Mouse (Mus musculus) left cerebral cortex, adult 9 months (tissue): ENCODE measurements around the gene Wnk2.

Experiments
- DNase-seq, 2 experiments: peaks; one replicate each; pipeline ENCODE4 v3.0.0; 2022; ENCODE audit warnings: low spot score in 2 of 2

Gene Wnk2

GRCm38 (mm10) chr13:49147858-49148226, at the start of gene Wnk2:
Gene Wnk2, minus strand, starts transcription at chr13:49148014.
- DNase-seq: peak; percentile 54 to 75

GRCm38 (mm10) chr13:49196766-49197165, 49.0 kb upstream of the Wnk2 start:
- no peak for DNase-seq

- DNase-seq: no peak
These were observed 48.4 kb upstream of the Wnk2 start for GRCm38 (mm10) chr13:49196211-49196610.

- no peak for DNase-seq
These were observed 47.8 kb upstream of the Wnk2 start for GRCm38 (mm10) chr13:49195651-49196050.

GRCm38 (mm10) chr13:49194811-49195210, 47.0 kb upstream of the Wnk2 start:
- no peak for DNase-seq

GRCm38 (mm10) chr13:49193650-49194049, 45.8 kb upstream of the Wnk2 start:
- DNase-seq: no peak

- DNase-seq: no peak
These were observed 44.5 kb upstream of the Wnk2 start for GRCm38 (mm10) chr13:49192156-49192855.

GRCm38 (mm10) chr13:49191673-49192035, 43.8 kb upstream of the Wnk2 start:
- DNase-seq: no peak

- DNase-seq: no peak
These were observed 43.3 kb upstream of the Wnk2 start for GRCm38 (mm10) chr13:49190876-49191672.

GRCm38 (mm10) chr13:49189970-49190870, 42.4 kb upstream of the Wnk2 start:
- DNase-seq: no peak

- DNase-seq: no peak
These were observed 41.1 kb upstream of the Wnk2 start for GRCm38 (mm10) chr13:49188966-49189360.

GRCm38 (mm10) chr13:49188219-49188965, 40.6 kb upstream of the Wnk2 start:
- DNase-seq: no peak

GRCm38 (mm10) chr13:49187288-49188218, 39.7 kb upstream of the Wnk2 start, which contains the start of gene Ninj1:
Gene Ninj1, plus strand, starts transcription at chr13:49187485.
- peak; percentile 64 to 78 for DNase-seq

- DNase-seq: no peak
These were observed 39.0 kb upstream of the Wnk2 start for GRCm38 (mm10) chr13:49186798-49187287.

GRCm38 (mm10) chr13:49183646-49184045, 35.8 kb upstream of the Wnk2 start:
- DNase-seq: no peak

- DNase-seq: no peak
These were observed 35.3 kb upstream of the Wnk2 start for GRCm38 (mm10) chr13:49183161-49183560.

GRCm38 (mm10) chr13:49181411-49181984, 33.7 kb upstream of the Wnk2 start:
- DNase-seq: no peak

GRCm38 (mm10) chr13:49180691-49181090, 32.9 kb upstream of the Wnk2 start:
- no peak for DNase-seq

- DNase-seq: no peak
These were observed 32.5 kb upstream of the Wnk2 start for GRCm38 (mm10) chr13:49180274-49180673.
